Mouse (Mus musculus) cerebellum, postnatal 14 days (tissue): Measurements from ENCODE around the gene Coro1c.

Experiments
- DNase-seq, 2 experiments: peaks; one replicate each; pipeline ENCODE4 v3.0.0; 2021; ENCODE audit warnings: mixed read lengths in 2 of 2

Coro1c gene

GRCm38 (mm10) chr5:113855117-113855516 is 53.4 kb downstream of the Coro1c start:
- DNase-seq = no peak

- peak; percentile 91 to 96 for DNase-seq
Observed at GRCm38 (mm10) chr5:113854494-113854893, 54.1 kb downstream of the Coro1c start.

- DNase-seq = no peak
Observed at GRCm38 (mm10) chr5:113853541-113853940, 55.0 kb downstream of the Coro1c start.

- DNase-seq = no peak
Observed at GRCm38 (mm10) chr5:113852463-113852862, 56.1 kb downstream of the Coro1c start.

- no peak for DNase-seq
Observed at GRCm38 (mm10) chr5:113850680-113851230, 57.8 kb downstream of the Coro1c start.

- no peak for DNase-seq
Observed at GRCm38 (mm10) chr5:113847636-113848035, 60.9 kb downstream of the Coro1c start.

- no peak for DNase-seq
Observed at GRCm38 (mm10) chr5:113846656-113847055, 61.9 kb downstream of the Coro1c start.

- DNase-seq = no peak
Observed at GRCm38 (mm10) chr5:113845627-113846026, 62.9 kb downstream of the Coro1c start.

- peak; percentile 73 to 86 for DNase-seq
Observed at GRCm38 (mm10) chr5:113844721-113845120, 63.8 kb downstream of the Coro1c start.

- DNase-seq = no peak
Observed at GRCm38 (mm10) chr5:113844106-113844505, 64.5 kb downstream of the Coro1c start.

- DNase-seq = no peak
Observed at GRCm38 (mm10) chr5:113842906-113843305, 65.7 kb downstream of the Coro1c start.

- no peak for DNase-seq
Observed at GRCm38 (mm10) chr5:113842244-113842643, 66.3 kb downstream of the Coro1c start.

- no peak for DNase-seq
Observed at GRCm38 (mm10) chr5:113841243-113842225, 67.0 kb downstream of the Coro1c start.

GRCm38 (mm10) chr5:113840443-113840842 is 68.1 kb downstream of the Coro1c start:
- no peak for DNase-seq

GRCm38 (mm10) chr5:113836961-113837360 is 71.6 kb downstream of the Coro1c start:
- no peak for DNase-seq

- DNase-seq = no peak
Observed at GRCm38 (mm10) chr5:113833316-113833947, 75.1 kb downstream of the Coro1c start.

- no peak for DNase-seq
Observed at GRCm38 (mm10) chr5:113832490-113832901, 76.1 kb downstream of the Coro1c start, which contains the start of gene Selplg. Selplg (minus strand) TSS chr5:113832644.

GRCm38 (mm10) chr5:113831741-113832140 is 76.8 kb downstream of the Coro1c start:
- no peak for DNase-seq

GRCm38 (mm10) chr5:113830796-113831195 is 77.8 kb downstream of the Coro1c start:
- DNase-seq = no peak

- no peak for DNase-seq
Observed at GRCm38 (mm10) chr5:113830292-113830643, 78.3 kb downstream of the Coro1c start.

- DNase-seq = no peak
Observed at GRCm38 (mm10) chr5:113829566-113830291, 78.8 kb downstream of the Coro1c start.

GRCm38 (mm10) chr5:113828481-113828880 is 80.1 kb downstream of the Coro1c start:
- no peak for DNase-seq

- no peak for DNase-seq
Observed at GRCm38 (mm10) chr5:113827991-113828411, 80.6 kb downstream of the Coro1c start.
